Mouse (Mus musculus) frontal cortex, postnatal 10 days (tissue): ENCODE data around the gene Ttll10.

ENCODE experiments used
- DNase-seq, 2 experiments: peaks; one replicate each; pipeline ENCODE4 v3.0.0; 2022; ENCODE audit warnings: low spot score in 2 of 2, mixed read lengths in 1 of 2

Gene Ttll10

GRCm38 (mm10) chr4:156059261-156059660 is at the start of gene Ttll10:
Gene Ttll10 (minus strand): TSS chr4:156059414.
- no peak for DNase-seq

DNA sequence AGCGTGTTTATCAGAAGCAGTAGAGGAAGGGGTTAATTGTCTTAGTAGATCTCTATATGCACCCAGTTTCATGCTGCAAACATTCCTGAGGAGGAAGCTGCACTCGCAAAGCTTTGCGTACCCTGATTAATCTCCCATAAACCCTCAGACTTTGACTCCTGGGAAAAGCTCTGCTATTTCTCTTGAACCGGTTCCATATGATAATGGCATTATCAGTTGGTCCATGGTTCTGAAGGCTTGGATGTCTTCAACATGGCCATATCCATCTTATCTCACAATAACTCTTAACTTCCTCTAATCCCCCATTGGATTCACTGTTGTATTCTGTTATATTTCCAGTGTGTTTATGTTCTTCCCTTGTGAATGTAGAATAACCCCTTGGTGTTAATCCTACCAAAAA is 44.1 kb upstream of the Ttll10 start:
- DNase-seq: no peak

DNA sequence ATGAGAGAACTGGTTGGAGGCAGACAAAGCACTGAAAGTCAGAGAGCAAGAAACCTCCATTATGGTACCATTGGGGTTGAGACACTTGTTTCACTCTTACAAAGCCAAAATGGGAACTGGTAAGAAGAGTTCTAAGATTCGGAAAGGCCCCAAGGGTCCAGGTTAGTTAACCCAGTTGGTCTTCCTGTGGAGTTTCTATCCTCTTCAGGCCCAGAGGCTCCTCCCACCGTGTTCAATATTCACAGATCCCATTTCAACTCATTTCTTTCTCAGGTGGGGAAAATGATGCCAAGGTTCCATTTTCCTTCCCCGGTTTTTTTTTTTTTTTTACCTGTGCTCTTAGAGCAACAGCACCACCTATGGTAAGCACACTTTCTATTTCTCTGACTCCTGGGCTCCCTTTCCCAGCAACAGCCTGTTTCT is 42.3 kb upstream of the Ttll10 start:
- DNase-seq: no peak

GRCm38 (mm10) chr4:156100501-156100900 is 41.3 kb upstream of the Ttll10 start:
- no peak for DNase-seq

- no peak for DNase-seq
Observed at GRCm38 (mm10) chr4:156099427-156099826, 40.2 kb upstream of the Ttll10 start.

- no peak for DNase-seq
Observed at GRCm38 (mm10) chr4:156097770-156098366, 38.7 kb upstream of the Ttll10 start.

- DNase-seq: no peak
Observed at GRCm38 (mm10) chr4:156096191-156096590, 37.0 kb upstream of the Ttll10 start.

- DNase-seq: no peak
Observed at GRCm38 (mm10) chr4:156093758-156094157, 34.5 kb upstream of the Ttll10 start.

DNA sequence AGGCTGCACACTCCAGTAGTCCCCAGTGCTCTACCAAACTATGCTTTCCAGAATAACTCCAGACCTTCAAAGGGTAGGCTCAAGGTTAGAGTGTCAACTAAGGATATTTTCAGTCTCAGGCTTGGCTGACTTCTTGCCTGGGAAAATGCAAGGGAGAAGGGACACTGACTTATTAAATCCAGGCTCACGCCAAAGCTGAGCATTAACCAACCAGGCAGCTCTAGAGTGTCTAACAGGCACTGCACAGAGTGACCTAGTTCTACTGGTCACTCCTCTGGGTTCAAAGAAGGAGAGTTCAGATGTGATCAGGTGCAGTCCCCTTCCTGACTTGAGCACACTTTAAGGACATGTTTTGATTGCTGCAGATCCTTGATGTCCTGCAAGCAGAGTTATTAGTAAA is 33.6 kb upstream of the Ttll10 start:
- no peak for DNase-seq

- no peak for DNase-seq
Observed at GRCm38 (mm10) chr4:156091236-156091635, 32.0 kb upstream of the Ttll10 start.

DNA sequence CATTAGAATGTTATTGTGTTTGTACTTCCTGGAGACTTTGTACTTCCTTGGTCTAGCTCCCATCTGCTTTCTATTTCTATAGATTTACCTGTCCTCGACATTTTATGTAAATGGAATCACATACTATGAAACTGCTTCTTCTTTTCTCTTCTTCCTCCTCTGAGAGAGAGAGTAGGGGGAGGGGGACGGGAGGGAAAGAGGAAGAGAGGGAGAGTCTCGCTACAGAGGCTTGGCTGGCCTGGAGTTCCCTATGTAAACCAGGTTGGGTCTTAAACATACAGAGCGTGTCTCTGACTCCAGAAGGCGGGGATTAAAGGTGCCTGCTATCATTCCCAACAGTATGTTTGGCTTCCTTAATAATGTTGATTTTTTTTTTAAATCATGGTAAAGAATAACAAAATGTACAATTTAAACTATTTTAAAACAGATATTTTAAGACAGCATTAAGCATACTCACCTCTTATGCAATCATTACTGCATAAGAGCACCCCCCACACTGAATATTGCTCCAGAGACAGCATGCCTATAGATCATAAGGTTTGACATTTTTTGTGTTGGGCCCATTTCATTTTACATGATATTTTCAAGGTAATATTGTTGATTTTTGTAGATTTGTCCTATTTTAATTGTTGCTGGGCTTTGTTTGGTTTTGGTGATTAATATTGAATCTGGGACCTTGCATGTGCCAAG is 28.3 kb upstream of the Ttll10 start:
- no peak for DNase-seq

DNA sequence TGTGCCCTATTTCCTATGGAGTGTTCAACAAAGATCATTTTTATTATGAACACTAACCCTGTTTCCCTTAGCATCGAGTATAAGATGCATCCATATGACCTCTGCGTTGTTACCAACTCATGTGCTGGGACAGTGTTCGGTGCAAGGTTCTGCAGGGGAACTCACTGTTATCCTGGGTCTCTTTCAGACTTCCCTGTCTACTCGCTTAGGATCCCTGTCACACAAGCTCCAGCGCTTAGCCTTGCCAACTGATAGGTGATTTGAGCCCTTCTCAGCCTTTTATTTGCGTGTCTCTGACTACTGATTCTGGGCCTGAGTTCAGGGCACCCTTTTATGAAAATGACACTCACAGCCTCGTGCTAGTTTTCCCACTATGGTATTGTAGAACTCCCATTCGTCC is 26.0 kb upstream of the Ttll10 start:
- DNase-seq: no peak

GRCm38 (mm10) chr4:156084096-156084879 is 25.1 kb upstream of the Ttll10 start:
- DNase-seq: no peak

DNA sequence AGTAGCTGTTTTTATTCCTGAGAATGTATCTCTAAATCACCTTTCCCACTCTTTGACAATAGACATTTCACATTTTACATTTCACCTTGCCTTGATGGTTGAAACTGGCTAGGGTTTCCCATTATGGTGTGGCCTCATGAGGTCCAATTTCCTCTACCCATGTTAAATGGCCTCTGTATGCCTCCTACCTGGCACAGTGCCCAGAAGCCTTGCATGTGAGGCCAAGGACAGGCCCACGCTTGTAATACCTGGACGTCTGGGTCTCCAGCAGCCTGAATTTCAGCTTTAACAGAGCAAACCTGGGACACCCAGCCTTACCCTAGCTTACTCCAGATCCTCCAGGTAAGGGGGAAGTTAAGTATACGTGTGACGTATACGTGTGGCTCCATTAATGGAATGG is 24.1 kb upstream of the Ttll10 start:
- no peak for DNase-seq

DNA sequence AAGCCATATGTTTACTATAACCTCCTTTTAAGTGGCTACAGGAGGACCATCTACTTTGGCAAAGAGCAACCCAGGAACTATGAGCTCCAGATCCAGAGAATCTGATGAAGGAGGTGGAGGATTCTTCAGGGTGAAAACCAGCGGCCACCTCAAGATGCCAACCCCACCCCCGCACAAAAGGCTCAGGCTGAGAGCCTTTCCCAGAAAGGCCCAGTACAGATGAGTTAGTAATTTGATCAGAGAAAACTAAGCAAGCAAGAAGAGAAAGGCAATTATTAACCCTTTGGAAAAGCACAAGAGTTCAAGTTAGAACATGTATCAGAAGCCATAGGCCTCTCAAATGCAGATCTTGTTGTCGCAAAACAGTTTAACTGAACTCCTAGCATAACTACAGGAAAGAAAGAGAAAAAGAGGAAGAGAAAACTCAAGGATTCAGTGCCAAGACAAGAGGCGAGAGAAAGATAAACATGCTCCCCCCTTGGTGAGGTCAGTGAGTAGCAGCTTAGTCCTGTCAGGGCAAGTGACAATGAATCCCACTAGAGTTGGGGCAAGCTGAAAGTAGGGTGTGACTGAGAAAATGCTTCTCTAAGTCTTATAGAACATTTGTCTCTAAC is 23.5 kb upstream of the Ttll10 start:
- DNase-seq: no peak

- DNase-seq: no peak
Observed at GRCm38 (mm10) chr4:156077499-156078301, 18.5 kb upstream of the Ttll10 start.

GRCm38 (mm10) chr4:156076911-156077382 is 17.7 kb upstream of the Ttll10 start:
- no peak for DNase-seq

DNA sequence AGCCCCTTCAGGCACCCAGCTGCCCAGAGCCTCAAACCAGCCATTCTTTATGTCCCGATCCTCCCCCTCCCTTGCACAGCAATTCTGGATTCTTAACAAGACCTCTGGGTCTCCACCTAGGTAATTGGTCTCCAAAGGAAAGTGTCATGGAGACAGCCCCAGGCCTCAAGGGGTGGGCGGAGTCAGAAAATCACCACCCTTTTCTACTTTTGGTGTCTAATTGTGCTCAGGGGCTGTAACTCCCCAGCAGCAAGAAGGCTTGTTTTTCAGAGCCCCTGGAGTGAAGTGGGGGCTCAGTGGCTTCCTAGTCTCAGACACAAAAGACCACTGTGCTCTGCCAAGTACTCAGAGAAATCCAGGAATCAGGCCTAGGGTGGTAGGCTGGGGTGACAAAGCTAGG is 11.5 kb upstream of the Ttll10 start:
- no peak for DNase-seq

DNA sequence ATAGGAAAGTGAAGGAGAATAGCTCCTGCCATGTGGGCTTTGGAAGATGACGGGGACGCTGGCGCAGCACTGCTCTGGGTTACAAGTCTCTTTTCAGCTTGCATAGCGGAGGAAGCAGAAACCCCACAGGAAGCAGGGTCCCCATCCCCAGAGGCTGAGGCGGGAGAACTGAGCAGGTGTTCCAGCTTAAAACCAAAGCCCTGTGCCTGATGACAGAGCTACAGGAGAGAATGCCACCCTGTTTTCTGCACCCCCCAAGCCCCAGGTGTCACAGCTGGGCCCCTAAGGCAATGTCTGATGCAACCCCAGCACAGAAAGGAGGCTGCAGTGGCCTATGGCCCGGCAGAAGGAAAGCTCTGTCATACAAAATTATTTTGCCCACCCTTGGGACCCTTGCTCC is 11.1 kb upstream of the Ttll10 start:
- no peak for DNase-seq

- no peak for DNase-seq
Observed at GRCm38 (mm10) chr4:156069701-156070100, 10.5 kb upstream of the Ttll10 start.

- DNase-seq: no peak
Observed at GRCm38 (mm10) chr4:156067256-156067949, 8.2 kb upstream of the Ttll10 start.
